Mouse (Mus musculus) G1E (cell line): ENCODE data around the gene Nectin1. TPM values are rescaled to one million over a fixed set of nuclear protein-coding genes. Genes with fewer than 3 reads are reported as not detected.

Experiments
- ATAC-seq: 2 replicates; pipeline ENCODE4 v1.8.0; 2016; ENCODE audit warnings: mild to moderate bottlenecking; ENCODE audit not compliant: insufficient number of reproducible peaks, poor library complexity, low FRiP score, severe bottlenecking; ENCODE audit errors: extremely low read depth
- DNase-seq: peaks from one replicate; pipeline ENCODE4 v3.0.0; 2012; ENCODE audit warnings: low spot score
- H3K27me3 ChIP-seq: 2 replicates; pipeline ENCODE4 v1.6.1; 2012; ENCODE audit warnings: mild to moderate bottlenecking, low read length, inconsistent platforms; ENCODE audit not compliant: insufficient read depth
- H3K36me3 ChIP-seq: replicated peaks from 2 replicates; pipeline ENCODE3; 2012; ENCODE audit warnings: mild to moderate bottlenecking, inconsistent platforms
- H3K4me1 ChIP-seq: 2 replicates; pipeline ENCODE4 v1.6.1; 2012; ENCODE audit warnings: low read depth, low read length, inconsistent platforms, mixed read lengths; ENCODE audit not compliant: insufficient read depth
- H3K4me3 ChIP-seq: 2 replicates; pipeline ENCODE4 v1.5.1; 2012; ENCODE audit warnings: low read depth, mild to moderate bottlenecking, inconsistent platforms, low read length, moderate library complexity, mixed read lengths
- H3K9me3 ChIP-seq: replicated peaks from 2 replicates; pipeline ENCODE4 v1.6.1; 2012; ENCODE audit warnings: inconsistent platforms
- CTCF ChIP-seq: IDR thresholded peaks from 2 replicates; pipeline ENCODE4 v1.5.1; 2012; ENCODE audit warnings: low read depth, low read length, inconsistent platforms, mixed read lengths
- GATA1 ChIP-seq: IDR thresholded peaks from 2 replicates; pipeline ENCODE4 v1.6.1; 2012; ENCODE audit warnings: borderline replicate concordance, low read length, inconsistent platforms, mixed read lengths
- GATA2 ChIP-seq: IDR thresholded peaks from 2 replicates; pipeline ENCODE4 v1.6.1; 2012; ENCODE audit warnings: low read depth, low read length, inconsistent platforms, borderline replicate concordance
- POLR2AphosphoS5 ChIP-seq: IDR thresholded peaks from 2 replicates; pipeline ENCODE4 v1.6.1; 2012; ENCODE audit warnings: low read depth, low read length, inconsistent platforms; ENCODE audit not compliant: insufficient replicate concordance
- TAL1 ChIP-seq: conservative IDR thresholded peaks from 2 replicates; pipeline ENCODE4 v1.6.1; 2012; ENCODE audit warnings: low read depth, low read length, inconsistent platforms, mixed read lengths
- polyA plus RNA-seq: library from polyadenylated mRNA; stranded (reverse); fragments of >175 nt; gene quantifications from 2 replicates; pipeline ENCODE4 v1.2.3, GENCODE M21; 2012
- total RNA-seq, 2 experiments: library from RNA; stranded (forward) in 1 of 2; stranded (reverse) in 1 of 2; fragments of 200-1000 nt in 1 of 2; fragments of >200 nt in 1 of 2; fragmentation: Nextera tagmentation in 1 of 2; gene quantifications; 2 replicates each; pipeline ENCODE4 v1.2.3; 2014 to 2017

The Nectin1 gene
- total and polyA plus RNA-seq, 3 experiments = 0.05 TPM; not detected in 2

DNA sequence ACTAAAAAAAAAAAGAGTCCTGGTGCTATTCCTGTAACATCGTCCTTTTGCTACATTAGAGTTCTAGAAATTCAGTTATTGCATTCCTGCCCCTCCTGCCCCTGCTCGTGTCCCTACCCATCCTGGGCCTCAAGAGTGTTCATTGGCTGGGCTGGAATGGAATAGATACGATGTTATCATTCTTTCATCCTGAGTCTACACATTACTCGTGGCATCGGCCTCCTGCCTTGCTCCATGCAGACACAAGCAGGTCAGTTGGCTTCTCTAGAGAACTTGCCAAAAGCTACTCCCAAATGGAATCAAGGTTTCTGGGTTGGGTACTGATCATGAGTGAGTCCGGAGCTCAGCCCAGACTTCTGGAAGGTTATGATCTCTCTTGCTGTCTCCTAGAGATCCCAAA lies 9.7 kb downstream of the Nectin1 start:
- Histone ChIP-seq H3K9me3 (peaks cover 64% of the 10 kb centered on the region), H3K27me3 (no peaks in the 10 kb centered on the region; the same call in 1 of the 2 replicates), H3K4me1 (no peaks in the 10 kb centered on the region), H3K36me3 (no peaks in the 10 kb centered on the region), H3K4me3 (no peak overlapping the region)
- no peak for DNase-seq
- TF ChIP-seq CTCF (no peak), POLR2AphosphoS5 (no peak)
- ATAC-seq = no peak

DNA sequence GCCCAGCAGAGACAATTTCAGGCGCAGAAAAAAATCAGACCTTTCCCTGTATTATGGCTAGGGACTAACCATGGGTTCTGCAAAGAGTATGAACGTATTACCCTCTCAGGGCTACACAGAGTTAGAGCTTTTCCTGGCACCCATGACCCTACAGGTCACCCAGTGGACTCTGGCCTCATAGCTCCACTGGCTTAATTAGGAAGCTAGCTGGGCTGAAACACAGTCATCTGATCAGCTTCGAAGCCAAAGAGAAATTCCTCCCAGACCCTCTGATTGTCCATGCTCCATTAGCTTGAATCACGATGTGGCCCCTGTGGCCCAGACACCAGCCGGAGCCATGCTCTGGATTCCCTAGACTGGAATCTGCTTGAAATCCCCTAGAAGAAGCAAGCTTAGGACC lies 10.3 kb downstream of the Nectin1 start:
- Histone ChIP-seq H3K9me3 (peaks cover 66% of the 10 kb centered on the region), H3K27me3 (no peaks in the 10 kb centered on the region; the same call in 1 of the 2 replicates), H3K4me3 (no peak overlapping the region), H3K36me3 (no peaks in the 10 kb centered on the region), H3K4me1 (no peaks in the 10 kb centered on the region)
- TF ChIP-seq POLR2AphosphoS5 (no peak), GATA1 (no peak), CTCF (no peak), TAL1 (no peak), GATA2 (no peak)
- no peak for ATAC-seq
- DNase-seq = no peak

DNA sequence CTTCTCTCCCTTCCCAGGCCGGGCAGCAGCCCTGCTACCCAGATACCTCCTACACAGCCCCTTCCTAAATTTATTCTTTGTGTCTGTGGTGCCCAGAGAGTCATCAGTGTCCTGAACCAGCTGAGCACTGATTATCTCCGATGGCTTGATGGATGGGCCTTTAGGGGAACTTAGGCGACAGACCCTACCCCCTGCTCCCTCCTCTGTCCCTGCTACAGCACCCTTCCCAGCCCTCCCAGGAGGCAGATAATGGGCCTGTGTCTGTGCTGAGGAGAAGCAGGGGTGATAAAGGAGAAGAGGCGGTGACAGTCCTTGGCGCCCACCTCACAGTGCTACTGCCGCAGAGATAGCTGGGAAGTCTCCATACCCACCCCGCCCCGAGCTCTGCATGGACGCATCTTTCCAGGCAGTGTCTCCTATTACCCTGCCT lies 11.0 kb downstream of the Nectin1 start:
- H3K27me3 ChIP-seq = no peaks in the 10 kb centered on the region; the same call in 1 of the 2 replicates

DNA sequence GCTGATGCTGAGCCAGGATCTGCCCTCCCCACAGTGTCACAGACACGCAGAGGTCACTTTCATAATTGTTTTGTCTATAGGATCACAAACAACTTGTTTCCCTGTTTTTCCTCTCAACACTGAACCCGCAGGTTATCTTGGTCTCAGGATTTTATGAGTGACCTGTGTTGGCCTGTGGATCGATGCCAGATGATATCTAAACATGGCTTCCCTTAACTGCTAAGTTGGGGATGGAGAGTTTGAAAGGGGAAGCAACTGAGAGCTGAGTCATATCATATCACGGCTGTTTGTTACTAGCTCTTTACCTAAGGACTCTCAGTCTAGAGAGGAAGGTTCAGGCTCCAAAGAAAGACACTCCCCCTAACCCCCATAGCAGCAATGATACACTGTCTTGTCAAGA lies 11.7 kb downstream of the Nectin1 start:
- DNase-seq (no peak), ATAC-seq (no peak)

More for the DNA sequence above, 11.0 kb downstream of the Nectin1 start:
- no peaks in the 10 kb centered on the region for H3K4me1 ChIP-seq
- DNase-seq (no peak), ATAC-seq (no peak)
- no peaks in the 10 kb centered on the region for H3K36me3 ChIP-seq
- H3K4me3 ChIP-seq = no peak overlapping the region
- peaks cover 62% of the 10 kb centered on the region for H3K9me3 ChIP-seq
- TF ChIP-seq CTCF (no peak), POLR2AphosphoS5 (no peak), GATA2 (no peak), GATA1 (no peak), TAL1 (no peak)

DNA sequence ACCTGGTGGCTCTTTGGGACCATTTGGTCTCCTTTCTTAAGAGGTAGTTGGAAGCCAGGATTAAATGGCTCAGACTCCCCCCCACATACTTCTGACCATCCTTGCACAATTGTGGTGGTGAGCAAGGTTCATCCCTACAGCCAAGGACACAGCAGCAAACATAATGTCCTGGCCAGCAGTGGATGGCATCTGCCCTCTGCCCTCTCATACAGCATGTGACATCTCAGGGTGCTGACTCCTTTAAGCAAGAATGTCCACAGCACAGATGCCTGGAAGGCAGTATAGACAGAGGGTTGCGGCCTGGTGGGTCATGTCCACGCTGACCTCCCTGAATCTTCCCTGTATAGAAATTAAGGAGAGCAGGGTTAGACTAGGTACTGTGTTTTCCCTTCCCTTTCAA lies 12.1 kb downstream of the Nectin1 start:
- no peak for DNase-seq
- Histone ChIP-seq H3K9me3 (peaks cover 59% of the 10 kb centered on the region), H3K27me3 (no peaks in the 10 kb centered on the region), H3K4me3 (no peak overlapping the region), H3K4me1 (no peaks in the 10 kb centered on the region), H3K36me3 (no peaks in the 10 kb centered on the region)
- no peak for ATAC-seq
- TF ChIP-seq TAL1 (no peak), CTCF (no peak), GATA1 (no peak), POLR2AphosphoS5 (no peak), GATA2 (no peak)

More for the DNA sequence above, 11.7 kb downstream of the Nectin1 start:
- Histone ChIP-seq H3K4me1 (no peaks in the 10 kb centered on the region), H3K4me3 (no peak overlapping the region), H3K27me3 (no peaks in the 10 kb centered on the region), H3K9me3 (peaks cover 61% of the 10 kb centered on the region), H3K36me3 (no peaks in the 10 kb centered on the region)
- TF ChIP-seq CTCF (no peak), TAL1 (no peak), GATA1 (no peak), POLR2AphosphoS5 (no peak), GATA2 (no peak)

DNA sequence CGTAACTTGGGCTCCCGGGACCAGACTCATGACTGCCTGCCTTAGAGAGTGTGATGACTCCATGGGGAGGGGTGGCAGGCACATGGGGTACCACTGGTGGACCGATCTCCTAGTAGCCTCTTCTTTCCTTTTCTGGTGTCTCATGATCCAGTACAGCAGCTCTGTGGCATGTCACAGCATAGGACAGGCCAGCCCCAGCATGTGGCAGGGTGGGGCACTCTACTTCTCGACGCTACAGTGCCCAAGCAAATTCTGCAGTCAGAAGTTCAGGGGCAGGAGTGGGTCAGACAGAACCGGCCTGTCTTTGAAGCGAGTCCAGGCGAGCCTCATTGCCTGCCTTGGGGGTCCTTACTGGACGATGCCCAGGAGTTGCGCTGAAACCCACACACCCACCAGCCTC lies 13.4 kb downstream of the Nectin1 start:
- Histone ChIP-seq H3K4me3 (no peak overlapping the region), H3K27me3 (no peaks in the 10 kb centered on the region), H3K9me3 (peaks cover 59% of the 10 kb centered on the region), H3K4me1 (no peaks in the 10 kb centered on the region), H3K36me3 (no peaks in the 10 kb centered on the region)
- TF ChIP-seq GATA2 = no peak
- no peak for TF ChIP-seq TAL1
- no peak for TF ChIP-seq GATA1
- no peak for TF ChIP-seq POLR2AphosphoS5
- TF ChIP-seq CTCF = no peak
- no peak for ATAC-seq
- DNase-seq = no peak
